Mouse (Mus musculus): Measurements from ENCODE around the gene Sdc3.

Gene Sdc3

GRCm38 (mm10) chr4:130820594-130821255 is 28.4 kb downstream of the Sdc3 start:
- DNase-seq (ENCODE audit: low spot score in 2 of 2), result no peak

DNA sequence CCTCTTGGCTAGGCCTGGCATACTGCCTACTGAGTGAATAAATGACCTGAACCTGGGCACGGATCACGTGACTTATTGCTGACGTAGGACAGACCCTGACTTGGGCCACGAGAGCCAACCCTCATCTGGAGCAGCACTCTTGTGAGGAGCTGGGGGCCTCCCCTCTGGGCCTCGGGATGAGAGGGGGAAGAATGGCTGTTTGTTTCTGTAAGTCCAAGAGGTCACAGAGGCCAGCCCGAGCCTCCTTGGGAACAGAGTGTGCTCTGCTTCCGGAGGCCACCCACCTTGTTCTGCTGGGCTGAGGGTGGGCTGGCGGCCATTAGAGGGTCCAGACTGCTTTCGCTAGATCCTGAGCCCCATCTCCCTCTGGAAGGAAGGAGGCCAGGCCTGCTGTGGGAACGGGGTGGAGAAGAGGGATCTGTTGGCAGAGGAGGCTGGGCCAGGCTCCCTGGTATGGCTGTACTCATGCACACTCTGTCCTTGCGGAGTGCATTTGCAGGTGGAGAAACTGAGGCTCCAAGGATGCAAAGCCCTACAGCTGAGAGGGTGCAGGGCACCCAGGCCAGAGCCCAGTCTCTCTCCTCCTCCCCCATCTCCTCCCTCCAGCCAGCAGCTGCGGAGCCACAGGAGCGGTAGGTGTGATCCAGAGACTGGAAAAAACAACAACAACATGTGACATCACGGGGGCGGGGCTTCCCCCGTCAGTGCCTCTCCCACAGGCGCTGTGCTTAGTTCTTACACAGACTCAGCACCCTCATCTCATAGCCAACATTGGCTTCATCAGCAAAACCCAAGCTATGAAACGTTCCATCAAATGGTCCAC is 36.7 kb downstream of the Sdc3 start:
- no peak for DNase-seq (ENCODE audit: low spot score in 2 of 2)

DNA sequence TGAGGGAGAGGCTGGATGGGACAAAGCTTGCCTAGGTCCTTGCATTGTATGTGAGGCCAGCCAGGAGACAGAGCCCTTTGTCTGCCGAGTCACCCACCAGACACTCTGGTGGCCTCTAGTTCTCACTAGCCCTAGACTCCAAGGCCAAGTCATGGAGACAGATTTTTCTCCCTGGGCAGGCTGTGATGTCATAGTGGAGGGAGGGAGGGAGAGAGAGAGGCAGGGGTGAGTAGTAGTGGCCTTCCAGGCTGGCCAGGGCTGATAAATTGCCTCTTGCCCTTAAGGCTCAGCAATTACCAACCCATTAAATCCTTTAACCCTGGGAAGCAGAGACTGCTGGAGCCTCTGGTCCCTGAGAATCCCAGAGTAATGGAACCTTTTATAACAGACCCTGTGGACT is 41.8 kb downstream of the Sdc3 start:
- no peak for DNase-seq (ENCODE audit: low spot score in 2 of 2)

DNA sequence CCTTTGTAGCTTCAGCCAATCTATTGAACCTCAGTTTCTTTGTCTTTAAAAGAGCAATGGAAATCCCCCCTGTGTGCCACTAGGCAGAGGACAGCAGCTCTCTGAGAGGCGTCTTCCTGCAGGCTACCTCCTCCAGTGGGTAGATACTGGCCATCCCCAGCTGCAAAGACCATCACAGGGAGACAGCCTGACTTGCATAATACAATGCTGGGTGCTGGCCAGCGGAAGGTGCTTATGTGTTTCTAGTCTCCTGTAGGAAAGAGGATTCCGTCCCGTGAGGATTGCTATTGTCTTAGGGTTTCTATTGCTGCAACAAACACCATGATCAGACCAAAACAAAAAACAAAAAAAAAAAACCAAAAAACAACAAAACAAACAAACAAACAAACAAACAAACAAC is 43.2 kb downstream of the Sdc3 start:
- no peak for DNase-seq (ENCODE audit: low spot score in 2 of 2)

DNA sequence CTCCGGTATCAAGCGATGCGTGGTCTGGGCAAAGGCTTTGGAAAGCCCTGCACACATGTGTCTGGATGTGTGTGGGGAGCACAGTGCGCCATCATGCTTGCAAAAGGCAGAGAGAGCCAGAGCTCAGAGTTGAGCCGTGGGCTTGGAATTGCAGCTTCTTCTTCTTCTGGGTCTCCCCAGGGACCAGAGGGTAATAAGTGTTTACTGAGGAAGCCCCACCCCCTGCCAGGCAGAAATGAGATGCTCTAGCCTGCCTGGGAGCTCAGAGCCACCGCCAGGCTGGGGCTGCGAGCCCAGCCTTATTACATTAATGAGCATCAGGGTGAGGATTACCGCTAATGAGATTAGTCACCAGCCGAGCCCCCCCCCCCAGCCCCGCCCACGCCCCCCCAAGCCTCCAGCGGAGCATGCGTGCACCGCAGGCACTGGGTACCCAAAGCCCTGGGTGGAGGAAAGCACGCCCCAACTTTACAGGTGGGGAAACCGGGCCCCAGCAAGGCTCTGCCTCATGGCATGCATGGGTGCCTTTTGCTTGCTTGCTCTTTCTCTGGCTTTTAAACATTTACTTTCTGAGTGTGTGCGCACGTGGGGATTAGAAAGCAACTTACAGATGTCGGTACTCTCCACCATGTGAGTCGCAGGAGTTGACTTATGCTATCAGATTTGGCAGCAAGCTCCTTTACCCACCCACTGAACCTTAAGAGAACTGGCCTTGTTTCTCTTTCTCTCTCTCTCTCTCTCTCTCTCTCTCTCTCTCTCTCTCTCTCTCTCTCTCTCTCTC is 44.1 kb downstream of the Sdc3 start:
- no peak for DNase-seq (ENCODE audit: low spot score in 2 of 2)

DNA sequence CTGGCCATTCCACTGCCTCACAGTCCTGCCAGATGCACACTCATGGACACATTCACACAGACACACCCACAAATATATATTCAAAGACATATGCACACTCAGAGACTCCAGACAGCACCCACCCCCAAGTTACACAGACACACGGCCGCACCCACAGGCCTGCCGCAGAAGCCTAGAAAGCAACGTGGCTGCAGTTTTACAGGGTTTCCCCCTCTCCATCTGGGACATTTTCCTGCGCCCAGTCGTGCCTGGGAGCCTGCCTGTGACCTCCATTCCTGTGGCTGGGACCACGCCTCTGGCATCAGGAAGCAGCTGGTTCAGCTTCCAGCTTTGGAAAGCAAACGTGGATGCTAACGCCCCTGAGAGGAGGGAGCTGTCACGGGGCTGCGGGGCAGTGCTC is 46.2 kb downstream of the Sdc3 start:
- DNase-seq (ENCODE audit: low spot score in 2 of 2), result no peak

DNA sequence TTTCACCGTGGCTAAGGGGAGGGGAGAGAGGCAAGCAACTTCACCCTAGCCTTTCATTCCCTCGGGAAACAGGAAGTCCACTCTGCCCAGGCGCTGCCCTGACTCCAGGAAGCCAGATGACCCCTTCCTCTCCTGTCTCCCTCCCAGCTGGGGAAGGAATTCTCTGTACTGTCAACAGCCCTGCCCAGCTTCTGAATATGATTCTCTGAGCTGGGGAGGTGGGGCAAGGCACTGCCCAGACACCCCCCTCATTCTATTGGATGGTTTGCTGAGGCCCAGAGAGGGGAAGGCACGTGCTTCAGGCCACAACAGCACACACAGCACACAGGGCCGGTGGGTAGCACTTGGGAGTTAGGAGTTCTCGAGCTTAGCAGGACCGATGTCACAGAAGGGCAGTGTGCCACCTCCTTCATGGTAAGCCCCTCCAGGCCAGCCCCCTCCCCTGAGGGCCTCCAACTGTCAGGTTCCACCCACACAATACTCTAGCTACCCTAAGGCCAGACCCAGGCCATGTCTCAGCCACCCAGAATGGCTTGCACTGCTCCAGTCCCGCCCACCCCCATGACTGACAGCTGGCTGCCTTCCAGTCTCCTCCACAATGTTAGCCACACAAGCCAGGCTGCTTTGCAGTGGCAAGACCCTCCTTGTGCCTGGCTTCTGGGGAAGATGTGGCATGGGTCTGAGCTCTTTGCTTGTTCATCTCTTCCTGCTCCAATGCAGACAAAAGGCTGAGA is 48.9 kb downstream of the Sdc3 start:
- no peak for DNase-seq (ENCODE audit: low spot score in 2 of 2)

DNA sequence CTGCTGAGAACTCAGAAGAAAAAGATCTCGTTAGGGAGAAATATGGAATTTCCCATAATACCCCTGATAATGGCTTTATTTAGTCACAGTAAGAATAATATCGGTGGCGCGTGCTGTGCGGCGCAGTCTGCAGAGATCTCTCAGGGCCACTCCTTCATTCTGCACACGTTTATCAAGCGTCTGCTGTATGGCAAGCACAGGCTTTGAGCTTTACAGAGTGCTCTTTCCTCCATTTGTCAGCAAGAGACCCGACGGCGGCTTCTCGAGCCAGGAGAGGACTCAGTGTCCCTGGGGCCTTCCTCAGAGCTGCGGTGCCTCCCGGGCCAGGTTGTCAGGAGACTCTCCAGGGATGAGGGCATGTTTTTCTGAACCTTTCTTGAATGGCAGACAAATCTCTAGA is 56.5 kb downstream of the Sdc3 start:
- DNase-seq (ENCODE audit: low spot score in 2 of 2), result no peak

DNA sequence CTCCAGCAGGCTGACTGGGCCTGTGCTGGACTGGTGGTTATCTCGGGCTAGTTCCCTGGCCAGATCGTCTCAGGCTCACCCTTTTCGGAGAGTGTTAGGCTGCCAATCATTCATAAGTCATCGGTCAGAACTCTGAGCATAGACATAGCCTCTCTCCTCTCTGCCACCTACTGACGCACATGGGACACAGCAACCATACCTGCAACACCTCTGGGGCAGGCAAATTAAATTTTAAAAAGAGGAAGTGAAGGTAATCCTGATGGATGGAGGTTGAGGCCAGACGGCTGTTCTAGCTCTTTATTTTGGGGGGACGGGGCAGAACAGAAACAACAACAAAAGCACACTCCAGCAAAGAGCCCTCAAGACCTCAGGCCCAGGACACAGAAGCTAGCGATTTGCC is 65.3 kb downstream of the Sdc3 start:
- no peak for DNase-seq (ENCODE audit: low spot score in 2 of 2)

GRCm38 (mm10) chr4:130858880-130859279 is 66.5 kb downstream of the Sdc3 start:
- DNase-seq (ENCODE audit: low spot score in 2 of 2), result no peak

GRCm38 (mm10) chr4:130859467-130859866 is 67.1 kb downstream of the Sdc3 start:
- DNase-seq (ENCODE audit: low spot score in 2 of 2), result no peak

GRCm38 (mm10) chr4:130860902-130861652 is 68.7 kb downstream of the Sdc3 start:
- no peak for DNase-seq (ENCODE audit: low spot score in 2 of 2)

- no peak for DNase-seq (ENCODE audit: low spot score in 2 of 2)
Observed at GRCm38 (mm10) chr4:130861653-130862208, 69.4 kb downstream of the Sdc3 start.

DNA sequence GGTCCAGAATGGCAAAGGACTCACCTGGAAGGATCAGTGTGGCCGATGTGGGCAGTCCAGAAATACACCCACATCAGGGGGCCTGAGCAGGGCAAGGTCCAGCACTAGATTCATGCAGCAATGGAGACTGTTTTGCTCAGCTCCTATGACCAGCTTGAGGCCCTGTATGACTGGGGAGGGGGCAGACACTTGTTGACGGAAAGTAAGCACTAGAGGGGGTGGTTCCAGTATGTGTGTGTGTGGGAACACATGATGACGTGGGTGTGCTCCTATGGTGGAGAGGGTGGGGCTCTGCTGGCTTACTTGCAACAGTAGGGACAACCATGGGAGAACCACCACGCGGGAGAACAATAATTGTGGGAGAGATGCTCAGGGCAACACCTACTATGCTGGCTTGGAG is 70.2 kb downstream of the Sdc3 start:
- DNase-seq (ENCODE audit: low spot score in 2 of 2), result no peak

- no peak for DNase-seq (ENCODE audit: low spot score in 2 of 2)
Observed at GRCm38 (mm10) chr4:130865460-130865859, 73.1 kb downstream of the Sdc3 start.

DNA sequence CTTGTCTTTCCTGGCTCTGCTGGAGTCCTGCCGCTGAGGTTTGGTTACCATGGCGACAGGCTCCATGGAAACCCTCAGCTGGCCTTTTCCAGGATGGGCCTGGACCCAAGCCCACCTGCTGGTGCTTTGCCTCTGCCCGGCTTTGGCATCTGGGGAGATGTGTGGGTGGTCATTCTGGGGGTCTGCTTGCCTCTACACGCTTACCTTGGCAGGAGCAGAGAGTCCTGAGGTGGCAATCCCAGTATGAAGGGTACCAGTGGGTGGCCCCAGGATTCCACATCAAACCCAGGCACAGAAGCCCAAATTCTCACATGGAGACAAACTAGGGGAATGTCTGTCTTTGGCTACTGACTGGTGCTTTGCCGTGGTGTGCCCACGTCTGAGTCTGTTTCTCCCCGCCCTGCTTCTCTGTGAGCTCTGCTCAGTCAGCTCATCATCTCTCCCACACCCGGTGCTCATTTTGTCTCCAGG is 73.6 kb downstream of the Sdc3 start:
- no peak for DNase-seq (ENCODE audit: low spot score in 2 of 2)

DNA sequence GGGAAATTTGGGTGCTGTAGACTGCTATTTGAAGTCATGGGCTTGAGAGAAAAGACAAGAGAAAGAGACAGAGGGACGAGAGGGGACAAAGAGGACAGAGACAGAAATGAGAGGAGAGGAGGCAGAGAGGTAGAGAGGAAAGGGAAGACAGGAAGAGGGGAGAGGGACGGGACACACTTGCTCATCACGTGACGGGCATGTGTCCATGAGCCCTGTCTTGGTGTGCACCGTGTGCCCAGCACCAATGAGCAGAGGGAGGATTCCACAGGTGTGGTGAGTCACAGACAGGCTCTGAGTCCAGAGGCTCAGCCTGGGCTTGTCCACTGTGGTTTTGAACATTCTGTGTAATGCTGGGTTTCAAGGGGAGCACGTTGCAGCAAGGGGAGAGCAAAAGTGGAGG is 75.6 kb downstream of the Sdc3 start:
- no peak for DNase-seq (ENCODE audit: low spot score in 2 of 2)

GRCm38 (mm10) chr4:130868803-130869202 is 76.5 kb downstream of the Sdc3 start:
- no peak for DNase-seq (ENCODE audit: low spot score in 2 of 2)

- DNase-seq (ENCODE audit: low spot score in 2 of 2), result no peak
Observed at GRCm38 (mm10) chr4:130872414-130872813, 80.1 kb downstream of the Sdc3 start.

- peak in 1 of 2 experiments; percentile 71 for DNase-seq (ENCODE audit: low spot score in 2 of 2)
Observed at GRCm38 (mm10) chr4:130873440-130873839, 81.1 kb downstream of the Sdc3 start.

DNA sequence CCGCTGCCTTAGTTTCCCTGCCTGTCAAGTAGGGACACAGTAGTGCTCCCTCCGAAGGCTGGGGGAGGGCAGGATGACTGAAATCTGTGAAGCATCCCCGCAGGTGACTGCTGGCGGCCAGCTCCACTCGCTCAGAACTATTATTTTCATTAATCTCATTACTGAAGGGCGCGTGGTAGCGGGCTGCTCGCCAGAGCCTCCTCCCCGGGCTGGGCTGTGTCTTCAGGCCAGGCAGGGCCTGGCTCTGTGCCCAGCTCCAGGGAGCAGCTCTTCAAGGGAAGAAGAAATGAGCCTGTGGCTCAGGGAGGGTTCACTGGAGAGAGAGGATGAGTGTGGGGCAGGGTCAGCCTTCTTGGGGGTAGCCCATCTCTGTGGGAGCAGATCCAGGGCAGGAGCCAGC is 82.3 kb downstream of the Sdc3 start:
- DNase-seq (ENCODE audit: low spot score in 2 of 2), result no peak

Data from spleen, postnatal 4 days (tissue).